Mouse (Mus musculus): ENCODE results near the gene Smarca2.
A peak's percentile ranks its signal among the peaks of the same experiment; 100 is the strongest.

Smarca2 gene

DNA sequence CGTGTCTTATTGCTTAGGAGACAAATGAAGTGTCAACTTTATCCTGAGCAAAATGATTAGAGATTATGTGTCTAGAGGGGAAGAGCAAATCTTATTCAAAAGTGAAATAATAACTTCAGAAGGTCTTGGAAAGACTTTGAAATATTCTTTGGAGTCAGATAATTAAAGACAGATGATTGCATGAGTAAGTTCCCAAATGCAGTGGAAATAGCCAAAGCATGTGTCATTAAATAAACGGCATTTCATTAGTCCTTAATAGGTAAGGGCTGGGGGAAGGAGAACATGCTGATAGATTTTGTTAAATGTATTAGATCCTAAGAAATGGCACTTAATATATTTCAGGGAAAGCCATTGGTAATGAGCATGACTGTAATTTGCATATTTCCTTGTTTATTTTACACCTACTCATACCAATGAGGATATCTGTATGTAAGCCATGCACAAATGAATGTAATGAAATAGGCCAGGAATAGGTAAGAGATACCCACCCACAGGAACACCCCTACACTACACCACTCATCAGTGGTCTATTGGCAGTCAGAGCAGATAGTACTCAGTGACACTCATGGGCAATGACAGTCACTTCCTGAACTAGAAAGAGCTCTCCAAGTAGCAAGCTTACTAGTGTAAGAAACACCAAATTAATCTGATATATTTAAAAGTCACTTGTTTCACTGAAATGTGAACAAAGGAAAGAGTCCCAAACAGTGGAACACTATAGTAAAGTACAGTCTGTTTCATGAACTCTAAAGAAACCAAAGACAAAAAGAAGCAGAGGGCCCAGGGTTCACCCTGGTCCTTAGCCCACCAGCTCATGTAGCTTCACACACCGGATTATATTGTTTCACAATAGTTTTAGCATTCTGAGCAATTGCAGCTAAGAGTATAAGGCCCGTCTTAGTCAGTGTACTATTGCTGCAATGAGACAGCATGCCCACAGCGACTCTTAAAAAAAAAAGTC, 185.8 kb downstream of the Smarca2 start:
- no peak for DNase-seq

DNA sequence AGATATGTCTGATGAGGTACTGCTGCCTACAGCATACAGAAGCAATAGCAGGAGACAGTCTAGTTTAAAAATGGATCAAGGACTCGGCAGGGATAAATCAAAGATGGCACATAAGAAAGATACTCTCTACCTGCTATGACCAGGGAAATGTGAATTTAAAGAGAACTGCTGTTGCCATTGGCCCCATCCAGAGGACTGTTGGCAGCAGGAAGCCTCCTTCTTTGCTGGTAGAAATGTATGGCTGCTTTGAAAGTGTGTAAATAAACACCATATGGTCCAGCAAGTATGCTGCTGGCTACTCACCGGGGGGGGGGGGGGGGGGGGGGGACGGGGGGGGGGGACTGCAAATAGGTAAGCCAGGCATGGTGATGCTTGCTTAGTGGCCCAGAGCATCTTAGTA, 189.5 kb downstream of the Smarca2 start:
- DNase-seq, result no peak

DNA sequence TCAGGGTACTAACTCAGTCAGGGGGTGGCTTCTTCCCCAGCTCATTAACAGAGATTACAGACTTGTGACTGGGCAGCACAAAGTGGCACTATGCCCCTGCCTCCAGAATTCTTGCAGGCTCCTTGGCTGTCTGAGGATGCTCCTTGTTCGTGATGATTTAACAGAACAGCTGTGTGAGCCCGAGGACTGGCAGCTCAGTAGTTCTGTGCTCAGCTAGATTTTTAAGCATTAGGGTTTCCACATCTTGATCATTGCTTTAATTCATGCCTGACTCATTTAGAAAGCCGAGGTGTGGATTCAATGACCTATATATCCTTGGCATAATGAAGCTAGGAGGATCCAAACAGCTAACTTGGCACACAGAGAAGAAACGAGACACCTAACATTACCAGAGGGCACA, 191.2 kb downstream of the Smarca2 start:
- DNase-seq, result no peak

DNA sequence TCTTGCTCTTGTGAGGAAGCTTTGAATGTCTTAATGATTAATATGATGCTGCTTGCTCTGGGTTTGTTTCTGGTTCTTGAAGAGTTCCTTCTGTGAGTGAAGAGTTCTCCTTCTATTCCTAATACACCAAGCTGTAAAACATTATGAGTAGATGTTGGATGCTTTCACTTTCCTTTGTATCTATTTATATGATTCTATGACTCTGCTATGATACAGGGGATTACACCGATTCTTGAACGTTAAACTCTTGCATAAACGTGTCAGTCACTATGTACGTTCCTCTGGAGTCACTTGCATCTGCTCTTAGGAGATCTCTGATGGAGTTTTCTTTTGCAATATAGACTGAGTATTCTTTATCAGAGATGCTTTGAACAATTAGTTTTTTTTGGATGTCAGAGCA, 199.6 kb downstream of the Smarca2 start:
- DNase-seq, result no peak

DNA sequence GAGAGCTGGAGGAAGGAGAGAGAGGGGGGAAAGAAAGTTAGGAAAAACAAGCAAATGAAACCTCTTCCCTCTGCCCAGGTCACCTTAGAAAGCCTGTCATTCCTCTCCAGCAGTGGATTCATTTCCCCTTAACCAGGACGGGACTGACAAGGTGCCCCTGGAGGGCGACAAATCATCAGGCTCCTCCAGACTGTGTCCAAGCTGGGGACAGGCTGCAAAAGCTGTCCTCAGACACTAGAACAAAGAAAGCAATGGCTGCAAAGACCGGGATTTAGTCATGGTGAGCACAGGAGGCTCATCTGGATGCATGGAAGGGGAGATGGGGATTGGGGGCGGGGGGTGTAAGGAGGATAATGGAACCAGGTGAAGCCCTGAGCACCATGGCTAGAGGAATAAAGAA, 209.8 kb downstream of the Smarca2 start:
- DNase-seq, result peak; percentile 44

DNA sequence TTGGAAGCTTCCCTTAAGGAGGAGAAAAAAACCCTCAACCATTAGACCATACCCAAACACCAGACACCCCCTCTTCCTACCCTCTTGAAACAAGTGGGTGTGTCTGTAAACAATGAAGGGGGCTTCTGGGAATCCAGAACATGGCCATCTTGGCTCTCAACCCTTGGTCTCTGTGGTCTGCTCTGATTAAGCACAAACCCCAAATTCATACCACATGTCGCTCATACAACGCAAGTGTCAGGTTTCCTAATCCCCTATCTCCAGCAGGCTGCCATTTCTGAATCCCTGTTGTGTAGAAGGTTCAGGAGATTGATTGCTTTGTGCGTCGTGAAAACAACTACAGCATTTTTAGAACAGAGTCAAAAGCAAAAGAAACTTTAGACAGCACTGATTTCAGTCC, 213.1 kb downstream of the Smarca2 start:
- DNase-seq, result no peak
